Mouse (Mus musculus) myocyte (in vitro differentiated cells): ENCODE measurements around the gene Bag5. TPM values are rescaled to one million over a fixed set of nuclear protein-coding genes. Genes with fewer than 3 reads are reported as not detected.

Experiments used
- H3K27me3 ChIP-seq: one replicate; pipeline ENCODE4 v1.6.1; 2011; ENCODE audit not compliant: control insufficient read depth, insufficient read depth, insufficient read length
- H3K36me3 ChIP-seq: one replicate; pipeline ENCODE4 v1.6.1; 2011; ENCODE audit not compliant: control insufficient read depth, insufficient read depth
- H3K4me2 ChIP-seq: one replicate; pipeline ENCODE4 v1.6.1; 2011; ENCODE audit warnings: low read depth, control low read depth
- H3K4me3 ChIP-seq: one replicate; pipeline ENCODE4 v1.5.1; 2011; ENCODE audit warnings: mild to moderate bottlenecking, control low read depth, moderate library complexity
- H3K79me2 ChIP-seq: one replicate; pipeline ENCODE4 v1.6.1; 2011; ENCODE audit not compliant: control insufficient read depth, insufficient read depth
- H3ac ChIP-seq: one replicate; pipeline ENCODE4 v1.6.1; 2011; ENCODE audit not compliant: control insufficient read depth, insufficient read length
- CEBPB ChIP-seq: IDR thresholded peaks from 2 replicates; pipeline ENCODE4 v1.6.1; 2011; ENCODE audit warnings: mild to moderate bottlenecking, moderate library complexity; ENCODE audit not compliant: poor library complexity, insufficient read depth, severe bottlenecking
- E2F4 ChIP-seq: IDR thresholded peaks from one replicate; pipeline ENCODE4 v1.6.1; 2011; ENCODE audit warnings: mild to moderate bottlenecking, control low read depth, moderate library complexity; ENCODE audit not compliant: insufficient read depth
- MAX ChIP-seq: IDR thresholded peaks from one replicate; pipeline ENCODE4 v1.6.1; 2011; ENCODE audit warnings: low read depth, mild to moderate bottlenecking, control low read depth
- MYOD1 ChIP-seq, 3 experiments: IDR thresholded peaks; one replicate each; pipeline ENCODE4 v1.6.1; 2011; ENCODE audit warnings: control low read depth in 2 of 3, low read depth in 2 of 3, mild to moderate bottlenecking in 2 of 3, moderate library complexity in 1 of 3; ENCODE audit not compliant: insufficient read length in 2 of 3, control insufficient read depth in 1 of 3
- MYOG ChIP-seq, 3 experiments: IDR thresholded peaks; one replicate each; pipeline ENCODE4 v1.6.1; 2011; ENCODE audit warnings: control low read depth in 2 of 3, low read depth in 2 of 3, mild to moderate bottlenecking in 2 of 3; ENCODE audit not compliant: insufficient read length in 2 of 3, control insufficient read depth in 1 of 3, insufficient read depth in 1 of 3
- POLR2A ChIP-seq: IDR thresholded peaks from one replicate; pipeline ENCODE4 v1.6.1; 2011; ENCODE audit warnings: low read depth, mild to moderate bottlenecking, control low read depth, moderate library complexity; ENCODE audit not compliant: insufficient read length
- POLR2AphosphoS2 ChIP-seq: IDR thresholded peaks from one replicate; pipeline ENCODE4 v1.6.1; 2011; ENCODE audit warnings: low read depth, control low read depth; ENCODE audit not compliant: insufficient read length
- REST ChIP-seq: IDR thresholded peaks from one replicate; pipeline ENCODE4 v1.6.1; 2011; ENCODE audit warnings: mild to moderate bottlenecking, control low read depth, moderate library complexity; ENCODE audit not compliant: insufficient read depth, insufficient read length
- SRF ChIP-seq: IDR thresholded peaks from one replicate; pipeline ENCODE4 v1.6.1; 2011; ENCODE audit warnings: low read depth; ENCODE audit not compliant: control insufficient read depth, insufficient read length
- TCF12 ChIP-seq: IDR thresholded peaks from one replicate; pipeline ENCODE4 v1.6.1; 2011; ENCODE audit warnings: mild to moderate bottlenecking, control low read depth; ENCODE audit not compliant: poor library complexity, insufficient read depth, severe bottlenecking
- TCF3 ChIP-seq: IDR thresholded peaks from one replicate; pipeline ENCODE4 v1.6.1; 2011; ENCODE audit warnings: low read depth, control low read depth; ENCODE audit not compliant: insufficient read length
- USF1 ChIP-seq: IDR thresholded peaks from one replicate; pipeline ENCODE4 v1.6.1; 2011; ENCODE audit warnings: low read depth, mild to moderate bottlenecking, control low read depth, moderate library complexity
- polyA plus RNA-seq: library from polyadenylated mRNA; unstranded; fragments of >200 nt; fragmentation: generic; extraction: Trizol; gene quantifications from one replicate; pipeline ENCODE4 v1.2.1, GENCODE M21; 2012; ENCODE audit warnings: missing spikeins

The Bag5 gene
- polyA plus RNA-seq, 1 experiment, result 20.3 TPM

DNA sequence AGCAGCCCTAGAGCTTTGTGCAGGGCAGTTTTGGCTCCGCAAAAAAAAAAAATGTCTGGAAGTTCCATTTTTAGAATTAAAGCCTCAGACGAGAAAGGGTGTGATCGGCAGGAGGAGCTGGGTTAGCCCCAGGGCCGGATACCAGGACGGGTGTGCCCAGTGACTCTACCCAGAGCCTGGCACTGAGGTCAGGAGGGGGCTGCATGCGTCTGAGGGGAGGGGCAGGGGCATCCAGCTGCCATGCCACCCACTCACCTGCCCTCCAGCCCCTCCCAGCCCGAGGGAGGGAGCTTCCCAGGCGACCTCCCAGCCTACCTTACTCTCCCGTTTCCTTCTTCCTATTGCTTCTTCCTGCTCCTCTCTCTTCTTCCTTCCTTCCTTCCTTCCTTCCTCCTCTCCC lies 40.3 kb upstream of the Bag5 start:
- Histone ChIP-seq H3ac (no peak overlapping the region), H3K4me2 (peak overlapping the region; percentile 68), H3K4me3 (no peak overlapping the region), H3K27me3 (no peaks in the 10 kb centered on the region), H3K36me3 (no peaks in the 10 kb centered on the region), H3K79me2 (no peaks in the 10 kb centered on the region)
- peak in 2 of 3 experiments; percentile 69 to 97 for TF ChIP-seq MYOD1 (IDR thresholded peaks at IDR 0.05; ENCODE audit: control insufficient read depth in 1 of 3, insufficient read length in 2 of 3, low read depth in 2 of 3)
- TF ChIP-seq MYOG (IDR thresholded peaks at IDR 0.05; ENCODE audit: control insufficient read depth in 1 of 3, insufficient read depth in 1 of 3, insufficient read length in 2 of 3, low read depth in 2 of 3), result peak in 2 of 3 experiments; percentile 84 to 96
- TF ChIP-seq SRF, result no peak
- no peak for TF ChIP-seq POLR2A
- peak; percentile 75 for TF ChIP-seq TCF3
- no peak for TF ChIP-seq MAX
- TF ChIP-seq POLR2AphosphoS2, result peak; percentile 24
- TF ChIP-seq E2F4, result no peak
- no peak for TF ChIP-seq USF1
- no peak for TF ChIP-seq REST
- TF ChIP-seq CEBPB, result no peak
- TF ChIP-seq TCF12, result no peak

DNA sequence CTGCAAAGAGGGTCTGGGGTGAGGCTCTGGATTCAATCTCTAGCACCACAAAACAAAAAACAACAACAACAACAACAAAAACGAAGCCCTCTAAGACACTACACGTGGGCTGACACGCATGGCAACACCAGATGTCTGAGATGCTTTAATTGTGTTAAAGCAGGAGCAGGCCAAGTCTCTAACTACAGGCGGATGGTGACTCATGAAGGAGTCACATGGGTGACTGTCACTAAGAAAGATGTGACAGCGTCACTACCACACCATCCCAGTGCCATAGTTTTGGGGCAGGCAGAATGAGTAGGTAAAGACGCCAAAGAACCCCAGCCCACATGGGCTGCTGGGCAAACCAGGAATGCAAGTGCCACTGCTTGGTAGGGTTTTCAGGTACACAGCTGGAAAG lies 39.4 kb upstream of the Bag5 start:
- TF ChIP-seq SRF (no peak), USF1 (peak; percentile 50)
- no peaks in the 10 kb centered on the region for H3K27me3 ChIP-seq
- no peak overlapping the region for H3K4me3 ChIP-seq
- no peaks in the 10 kb centered on the region for H3K36me3 ChIP-seq
- H3K79me2 ChIP-seq, result no peaks in the 10 kb centered on the region
- no peak overlapping the region for H3ac ChIP-seq
- H3K4me2 ChIP-seq, result peak overlapping the region; percentile 68

GRCm38 (mm10) chr12:111750739-111751138 lies 37.7 kb upstream of the Bag5 start:
- Histone ChIP-seq H3K4me2 (no peak overlapping the region), H3K36me3 (no peaks in the 10 kb centered on the region), H3ac (no peak overlapping the region), H3K4me3 (no peak overlapping the region), H3K27me3 (no peaks in the 10 kb centered on the region), H3K79me2 (no peaks in the 10 kb centered on the region)
- TF ChIP-seq MYOG (IDR thresholded peaks at IDR 0.05; ENCODE audit: control insufficient read depth in 1 of 3, insufficient read depth in 1 of 3, insufficient read length in 2 of 3, low read depth in 2 of 3) (no peak), POLR2AphosphoS2 (no peak), USF1 (no peak), REST (no peak), MYOD1 (IDR thresholded peaks at IDR 0.05; ENCODE audit: control insufficient read depth in 1 of 3, insufficient read length in 2 of 3, low read depth in 2 of 3) (no peak), CEBPB (no peak), SRF (no peak), E2F4 (no peak), TCF12 (no peak), POLR2A (no peak), TCF3 (no peak), MAX (no peak)

GRCm38 (mm10) chr12:111747421-111747820 lies 34.4 kb upstream of the Bag5 start:
- TF ChIP-seq POLR2AphosphoS2 (no peak), MAX (no peak), USF1 (no peak), REST (no peak), TCF3 (no peak), POLR2A (no peak), CEBPB (no peak), TCF12 (no peak), MYOG (IDR thresholded peaks at IDR 0.05; ENCODE audit: control insufficient read depth in 1 of 3, insufficient read depth in 1 of 3, insufficient read length in 2 of 3, low read depth in 2 of 3) (no peak), SRF (no peak), MYOD1 (IDR thresholded peaks at IDR 0.05; ENCODE audit: control insufficient read depth in 1 of 3, insufficient read length in 2 of 3, low read depth in 2 of 3) (no peak), E2F4 (no peak)
- Histone ChIP-seq H3K79me2 (no peaks in the 10 kb centered on the region), H3ac (no peak overlapping the region), H3K4me2 (no peak overlapping the region), H3K27me3 (no peaks in the 10 kb centered on the region), H3K36me3 (no peaks in the 10 kb centered on the region), H3K4me3 (no peak overlapping the region)

DNA sequence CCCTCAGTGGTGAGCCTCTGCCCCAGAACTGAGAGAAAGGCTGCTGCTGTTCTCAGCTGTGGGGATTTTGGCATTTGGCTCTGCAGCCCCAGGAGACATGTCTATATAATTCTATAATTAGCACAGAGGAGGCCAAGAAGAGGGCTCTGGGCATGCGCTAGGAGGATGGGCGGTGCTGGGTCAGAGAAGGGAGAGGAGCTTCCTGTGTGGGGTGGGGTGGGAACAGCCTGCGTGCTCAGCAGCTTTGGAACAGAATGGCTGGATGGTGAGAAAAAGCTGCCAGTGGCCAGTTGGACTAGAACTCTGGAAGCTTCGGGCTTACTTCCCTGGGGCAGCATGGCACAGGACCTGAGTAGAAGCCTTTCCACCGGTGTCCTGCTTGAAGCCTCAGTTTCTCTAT lies 33.0 kb upstream of the Bag5 start:
- Histone ChIP-seq H3K4me3 (no peak overlapping the region), H3K36me3 (no peaks in the 10 kb centered on the region), H3ac (no peak overlapping the region), H3K27me3 (no peaks in the 10 kb centered on the region), H3K4me2 (peak overlapping the region; percentile 65), H3K79me2 (no peaks in the 10 kb centered on the region)
- no peak for TF ChIP-seq TCF3
- TF ChIP-seq REST, result no peak
- TF ChIP-seq POLR2A, result peak; percentile 53
- TF ChIP-seq E2F4, result no peak
- no peak for TF ChIP-seq CEBPB
- no peak for TF ChIP-seq MYOD1 (IDR thresholded peaks at IDR 0.05; ENCODE audit: control insufficient read depth in 1 of 3, insufficient read length in 2 of 3, low read depth in 2 of 3)
- no peak for TF ChIP-seq MAX
- TF ChIP-seq POLR2AphosphoS2, result peak; percentile 36
